Mouse (Mus musculus): ENCODE results near the gene Dennd1b. TPM values are rescaled to one million over a fixed set of nuclear protein-coding genes. Genes with fewer than 3 reads are reported as not detected.

Gene Dennd1b
- polyA plus RNA-seq, 1 experiment from 2014 or later: 14.7 TPM

GRCm38 (mm10) chr1:139153006-139153405 lies 189.8 kb downstream of the Dennd1b start:
- H3K27me3 ChIP-seq (ENCODE audit: control insufficient read depth, insufficient read depth, low read length): no peaks in the 10 kb centered on the region
- ATAC-seq (ENCODE audit: low FRiP score) (peak; percentile 38; the same call in 1 of the 2 replicates), DNase-seq (ENCODE audit: low spot score) (no peak)
- 65% methylated on average over 2 of the region's 2 CpGs for WGBS
- H3K9ac ChIP-seq (ENCODE audit: low read depth, low read length): no peak overlapping the region
- H3K9me3 ChIP-seq (ENCODE audit: control insufficient read depth, low read length): no peaks in the 10 kb centered on the region
- no peak overlapping the region for H3K27ac ChIP-seq (ENCODE audit: low read depth, low read length)
- H3K4me3 ChIP-seq (ENCODE audit: low read depth, low read length): no peak overlapping the region
- no peak overlapping the region for H3K4me2 ChIP-seq (replicated peaks; ENCODE audit: low read depth, low read length)
- no peaks in the 10 kb centered on the region for H3K4me1 ChIP-seq (replicated peaks; ENCODE audit: control insufficient read depth, insufficient read depth, low read length)
- no peaks in the 10 kb centered on the region for H3K36me3 ChIP-seq (ENCODE audit: control insufficient read depth, insufficient read depth, low read length)

- H3K9ac ChIP-seq (ENCODE audit: low read depth, low read length): no peak overlapping the region
- no peaks in the 10 kb centered on the region for H3K27me3 ChIP-seq (ENCODE audit: control insufficient read depth, insufficient read depth, low read length)
- no peaks in the 10 kb centered on the region for H3K9me3 ChIP-seq (ENCODE audit: control insufficient read depth, low read length)
- no peaks in the 10 kb centered on the region for H3K4me1 ChIP-seq (replicated peaks; ENCODE audit: control insufficient read depth, insufficient read depth, low read length)
- no peak overlapping the region for H3K4me2 ChIP-seq (replicated peaks; ENCODE audit: low read depth, low read length)
- no peak overlapping the region for H3K27ac ChIP-seq (ENCODE audit: low read depth, low read length)
- ATAC-seq (ENCODE audit: low FRiP score) (peak; percentile 43; the same call in 1 of the 2 replicates), DNase-seq (ENCODE audit: low spot score) (no peak)
- H3K4me3 ChIP-seq (ENCODE audit: low read depth, low read length): no peak overlapping the region
- 57% methylated on average over 6 of the region's 6 CpGs for WGBS
- no peaks in the 10 kb centered on the region for H3K36me3 ChIP-seq (ENCODE audit: control insufficient read depth, insufficient read depth, low read length)
These were observed 190.3 kb downstream of the Dennd1b start for GRCm38 (mm10) chr1:139153493-139153892.

- peak; percentile 46 for DNase-seq (ENCODE audit: low spot score)
- 26% methylated on average over 3 of the region's 3 CpGs for WGBS
- Histone ChIP-seq H3K9ac (ENCODE audit: low read depth, low read length) (no peak overlapping the region), H3K27me3 (ENCODE audit: control insufficient read depth, insufficient read depth, low read length) (no peaks in the 10 kb centered on the region), H3K27ac (ENCODE audit: low read depth, low read length) (no peak overlapping the region), H3K4me3 (ENCODE audit: low read depth, low read length) (no peak overlapping the region), H3K9me3 (ENCODE audit: control insufficient read depth, low read length) (no peaks in the 10 kb centered on the region), H3K36me3 (ENCODE audit: control insufficient read depth, insufficient read depth, low read length) (no peaks in the 10 kb centered on the region), H3K4me2 (replicated peaks; ENCODE audit: low read depth, low read length) (no peak overlapping the region), H3K4me1 (replicated peaks; ENCODE audit: control insufficient read depth, insufficient read depth, low read length) (no peaks in the 10 kb centered on the region)
- ATAC-seq (ENCODE audit: low FRiP score): no peak
These were observed 193.2 kb downstream of the Dennd1b start for GRCm38 (mm10) chr1:139156397-139156796.

GRCm38 (mm10) chr1:139161619-139162018 lies 198.4 kb downstream of the Dennd1b start:
- Histone ChIP-seq H3K9me3 (ENCODE audit: control insufficient read depth, low read length) (no peaks in the 10 kb centered on the region), H3K36me3 (ENCODE audit: control insufficient read depth, insufficient read depth, low read length) (no peaks in the 10 kb centered on the region), H3K4me2 (replicated peaks; ENCODE audit: low read depth, low read length) (no peak overlapping the region), H3K27me3 (ENCODE audit: control insufficient read depth, insufficient read depth, low read length) (no peaks in the 10 kb centered on the region), H3K9ac (ENCODE audit: low read depth, low read length) (no peak overlapping the region), H3K4me3 (ENCODE audit: low read depth, low read length) (no peak overlapping the region), H3K4me1 (replicated peaks; ENCODE audit: control insufficient read depth, insufficient read depth, low read length) (no peaks in the 10 kb centered on the region), H3K27ac (ENCODE audit: low read depth, low read length) (no peak overlapping the region)
- ATAC-seq (ENCODE audit: low FRiP score): no peak
- peak; percentile 39 for DNase-seq (ENCODE audit: low spot score)
- WGBS: 62% methylated on average over 3 of the region's 3 CpGs

- 0 out of 2 replicates have a peak, but pooled peaks have one; percentile 39 for ATAC-seq (ENCODE audit: low FRiP score)
- Histone ChIP-seq H3K27me3 (ENCODE audit: control insufficient read depth, insufficient read depth, low read length) (no peaks in the 10 kb centered on the region), H3K27ac (ENCODE audit: low read depth, low read length) (no peak overlapping the region), H3K9me3 (ENCODE audit: control insufficient read depth, low read length) (no peaks in the 10 kb centered on the region), H3K4me2 (replicated peaks; ENCODE audit: low read depth, low read length) (no peak overlapping the region), H3K36me3 (ENCODE audit: control insufficient read depth, insufficient read depth, low read length) (no peaks in the 10 kb centered on the region), H3K4me1 (replicated peaks; ENCODE audit: control insufficient read depth, insufficient read depth, low read length) (no peaks in the 10 kb centered on the region), H3K9ac (ENCODE audit: low read depth, low read length) (no peak overlapping the region), H3K4me3 (ENCODE audit: low read depth, low read length) (no peak overlapping the region)
- DNase-seq (ENCODE audit: low spot score): peak; percentile 53
- 42% methylated on average over 5 of the region's 5 CpGs for WGBS
These were observed 199.6 kb downstream of the Dennd1b start for GRCm38 (mm10) chr1:139162814-139163213.

- H3K9ac ChIP-seq (ENCODE audit: low read depth, low read length): no peak overlapping the region
- no peaks in the 10 kb centered on the region for H3K36me3 ChIP-seq (ENCODE audit: control insufficient read depth, insufficient read depth, low read length)
- no peak overlapping the region for H3K4me2 ChIP-seq (replicated peaks; ENCODE audit: low read depth, low read length)
- DNase-seq (ENCODE audit: low spot score) (no peak), ATAC-seq (ENCODE audit: low FRiP score) (no peak)
- WGBS: 89% methylated on average over 3 of the region's 3 CpGs
- no peak overlapping the region for H3K4me3 ChIP-seq (ENCODE audit: low read depth, low read length)
- H3K4me1 ChIP-seq (replicated peaks; ENCODE audit: control insufficient read depth, insufficient read depth, low read length): no peaks in the 10 kb centered on the region
- no peaks in the 10 kb centered on the region for H3K9me3 ChIP-seq (ENCODE audit: control insufficient read depth, low read length)
- no peak overlapping the region for H3K27ac ChIP-seq (ENCODE audit: low read depth, low read length)
- no peaks in the 10 kb centered on the region for H3K27me3 ChIP-seq (ENCODE audit: control insufficient read depth, insufficient read depth, low read length)
These were observed 211.0 kb downstream of the Dennd1b start for GRCm38 (mm10) chr1:139174058-139174832.

GRCm38 (mm10) chr1:139179707-139180106 lies 216.5 kb downstream of the Dennd1b start:
- Histone ChIP-seq H3K27ac (ENCODE audit: low read depth, low read length) (no peak overlapping the region), H3K36me3 (ENCODE audit: control insufficient read depth, insufficient read depth, low read length) (no peaks in the 10 kb centered on the region), H3K27me3 (ENCODE audit: control insufficient read depth, insufficient read depth, low read length) (no peaks in the 10 kb centered on the region), H3K4me1 (replicated peaks; ENCODE audit: control insufficient read depth, insufficient read depth, low read length) (no peaks in the 10 kb centered on the region), H3K4me3 (ENCODE audit: low read depth, low read length) (no peak overlapping the region), H3K4me2 (replicated peaks; ENCODE audit: low read depth, low read length) (no peak overlapping the region), H3K9ac (ENCODE audit: low read depth, low read length) (no peak overlapping the region), H3K9me3 (ENCODE audit: control insufficient read depth, low read length) (no peaks in the 10 kb centered on the region)
- no peak for DNase-seq (ENCODE audit: low spot score)
- no peak for ATAC-seq (ENCODE audit: low FRiP score)
- WGBS: 87% methylated on average over 1 of the region's 1 CpGs

GRCm38 (mm10) chr1:139180481-139181149 lies 217.4 kb downstream of the Dennd1b start:
- WGBS: 71% methylated on average over 6 of the region's 6 CpGs
- H3K4me2 ChIP-seq (replicated peaks; ENCODE audit: low read depth, low read length): no peak overlapping the region
- ATAC-seq (ENCODE audit: low FRiP score): no peak

GRCm38 (mm10) chr1:139192635-139193034 lies 229.4 kb downstream of the Dennd1b start:
- 84% methylated on average over 3 of the region's 3 CpGs for WGBS
- no peak for ATAC-seq (ENCODE audit: low FRiP score)
- Histone ChIP-seq H3K4me3 (ENCODE audit: low read depth, low read length) (no peak overlapping the region), H3K27me3 (ENCODE audit: control insufficient read depth, insufficient read depth, low read length) (no peaks in the 10 kb centered on the region), H3K9ac (ENCODE audit: low read depth, low read length) (no peak overlapping the region), H3K36me3 (ENCODE audit: control insufficient read depth, insufficient read depth, low read length) (no peaks in the 10 kb centered on the region), H3K27ac (ENCODE audit: low read depth, low read length) (no peak overlapping the region), H3K9me3 (ENCODE audit: control insufficient read depth, low read length) (no peaks in the 10 kb centered on the region), H3K4me2 (replicated peaks; ENCODE audit: low read depth, low read length) (no peak overlapping the region), H3K4me1 (replicated peaks; ENCODE audit: control insufficient read depth, insufficient read depth, low read length) (no peaks in the 10 kb centered on the region)
- DNase-seq (ENCODE audit: low spot score): no peak

More at GRCm38 (mm10) chr1:139180481-139181149, 217.4 kb downstream of the Dennd1b start:
- H3K36me3 ChIP-seq (ENCODE audit: control insufficient read depth, insufficient read depth, low read length): no peaks in the 10 kb centered on the region
- H3K4me3 ChIP-seq (ENCODE audit: low read depth, low read length): no peak overlapping the region
- no peak overlapping the region for H3K27ac ChIP-seq (ENCODE audit: low read depth, low read length)
- H3K4me1 ChIP-seq (replicated peaks; ENCODE audit: control insufficient read depth, insufficient read depth, low read length): no peaks in the 10 kb centered on the region
- H3K9ac ChIP-seq (ENCODE audit: low read depth, low read length): no peak overlapping the region
- no peak for DNase-seq (ENCODE audit: low spot score)
- H3K9me3 ChIP-seq (ENCODE audit: control insufficient read depth, low read length): no peaks in the 10 kb centered on the region
- H3K27me3 ChIP-seq (ENCODE audit: control insufficient read depth, insufficient read depth, low read length): no peaks in the 10 kb centered on the region
